Mouse (Mus musculus): ENCODE data around the gene Vps13d. TPM values are rescaled to one million over a fixed set of nuclear protein-coding genes. Genes with fewer than 3 reads are reported as not detected.

The Vps13d gene
- total RNA-seq, 2 experiments from 2014 or later = 43.3 to 45.1 TPM

GRCm38 (mm10) chr4:144983228-144983744, 211.5 kb downstream of the Vps13d start:
- no peak for DNase-seq (ENCODE audit: low spot score in 2 of 2)

- DNase-seq (ENCODE audit: low spot score in 2 of 2) = no peak
Observed at GRCm38 (mm10) chr4:144980811-144981551, 213.8 kb downstream of the Vps13d start.

- no peak for DNase-seq (ENCODE audit: low spot score in 2 of 2)
Observed at GRCm38 (mm10) chr4:144980110-144980509, 214.7 kb downstream of the Vps13d start.

GRCm38 (mm10) chr4:144978039-144978438, 216.8 kb downstream of the Vps13d start:
- no peak for DNase-seq (ENCODE audit: low spot score in 2 of 2)

- DNase-seq (ENCODE audit: low spot score in 2 of 2) = no peak
Observed at GRCm38 (mm10) chr4:144977057-144977456, 217.7 kb downstream of the Vps13d start.

GRCm38 (mm10) chr4:144975505-144975904, 219.3 kb downstream of the Vps13d start:
- DNase-seq (ENCODE audit: low spot score in 2 of 2) = no peak

GRCm38 (mm10) chr4:144974458-144974857, 220.3 kb downstream of the Vps13d start:
- DNase-seq (ENCODE audit: low spot score in 2 of 2) = no peak

GRCm38 (mm10) chr4:144972948-144973720, 221.7 kb downstream of the Vps13d start:
- DNase-seq (ENCODE audit: low spot score in 2 of 2) = no peak

- no peak for DNase-seq (ENCODE audit: low spot score in 2 of 2)
Observed at GRCm38 (mm10) chr4:144971048-144971447, 223.8 kb downstream of the Vps13d start.

GRCm38 (mm10) chr4:144969030-144969429, 225.8 kb downstream of the Vps13d start:
- no peak for DNase-seq (ENCODE audit: low spot score in 2 of 2)

- no peak for DNase-seq (ENCODE audit: low spot score in 2 of 2)
Observed at GRCm38 (mm10) chr4:144968371-144968770, 226.4 kb downstream of the Vps13d start.

GRCm38 (mm10) chr4:144965255-144965654, 229.6 kb downstream of the Vps13d start:
- DNase-seq (ENCODE audit: low spot score in 2 of 2) = no peak

GRCm38 (mm10) chr4:144961696-144962095, 233.1 kb downstream of the Vps13d start:
- no peak for DNase-seq (ENCODE audit: low spot score in 2 of 2)

GRCm38 (mm10) chr4:144961232-144961631, 233.6 kb downstream of the Vps13d start:
- DNase-seq (ENCODE audit: low spot score in 2 of 2) = no peak

GRCm38 (mm10) chr4:144960188-144960904, 234.5 kb downstream of the Vps13d start:
- DNase-seq (ENCODE audit: low spot score in 2 of 2) = no peak

GRCm38 (mm10) chr4:144957721-144958120, 237.1 kb downstream of the Vps13d start:
- DNase-seq (ENCODE audit: low spot score in 2 of 2) = no peak

- no peak for DNase-seq (ENCODE audit: low spot score in 2 of 2)
Observed at GRCm38 (mm10) chr4:144957186-144957585, 237.6 kb downstream of the Vps13d start.

GRCm38 (mm10) chr4:144956293-144956692, 238.5 kb downstream of the Vps13d start:
- DNase-seq (ENCODE audit: low spot score in 2 of 2) = no peak

- no peak for DNase-seq (ENCODE audit: low spot score in 2 of 2)
Observed at GRCm38 (mm10) chr4:144955863-144956262, 238.9 kb downstream of the Vps13d start.

- no peak for DNase-seq (ENCODE audit: low spot score in 2 of 2)
Observed at GRCm38 (mm10) chr4:144953421-144953820, 241.4 kb downstream of the Vps13d start.

GRCm38 (mm10) chr4:144951859-144952258, 242.9 kb downstream of the Vps13d start:
- no peak for DNase-seq (ENCODE audit: low spot score in 2 of 2)

GRCm38 (mm10) chr4:144950883-144951282, 243.9 kb downstream of the Vps13d start:
- no peak for DNase-seq (ENCODE audit: low spot score in 2 of 2)
